Mouse (Mus musculus) gastrocnemius, postnatal 36 days (tissue): Measurements from ENCODE around the gene Lrrc18. TPM values are rescaled to one million over a fixed set of nuclear protein-coding genes. Genes with fewer than 3 reads are reported as not detected.

Source experiments
- DNase-seq, 2 experiments: peaks; one replicate each; pipeline ENCODE4 v3.0.0; 2022
- intact Hi-C: fragments of 180-260 bp; cut with DNase I; formaldehyde crosslinking; loops from one replicate; pipeline ENCODE4 v1.15.1; 2025
- total RNA-seq, 2 experiments: library from RNA; stranded (reverse); gene quantifications; 2 replicates each; pipeline ENCODE4 v1.2.3; 2021

Gene Lrrc18
- total RNA-seq, 2 experiments from 2014 or later = not detected

- intact Hi-C loops = no loop called here
- no peak for DNase-seq
Observed at GRCm38 (mm10) chr14:33036811-33037210, 45.6 kb downstream of the Lrrc18 start.

DNA sequence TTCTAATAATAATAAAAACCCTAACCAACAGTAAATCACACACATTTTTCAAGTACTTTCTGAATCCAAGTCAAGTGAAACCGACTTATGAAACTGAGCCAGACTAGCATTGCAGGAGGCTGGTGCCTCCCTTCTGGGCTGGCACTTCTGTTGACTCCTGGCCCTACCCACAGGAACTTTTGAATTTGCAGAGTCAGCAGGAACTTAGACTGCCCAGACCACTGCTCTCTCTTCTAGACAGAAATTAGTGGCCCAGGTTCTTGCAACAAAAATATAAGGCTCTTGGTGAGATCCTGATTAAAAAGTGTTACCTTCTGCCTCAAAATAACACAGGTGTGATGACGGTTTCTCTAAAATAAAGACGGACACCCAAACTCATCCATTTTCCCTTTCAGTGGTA lies 54.0 kb downstream of the Lrrc18 start:
- intact Hi-C loops = no loop called here
- DNase-seq = no peak

- DNase-seq = no peak
- intact Hi-C loops = no loop called here
Observed at GRCm38 (mm10) chr14:33053441-33053840, 62.3 kb downstream of the Lrrc18 start.

DNA sequence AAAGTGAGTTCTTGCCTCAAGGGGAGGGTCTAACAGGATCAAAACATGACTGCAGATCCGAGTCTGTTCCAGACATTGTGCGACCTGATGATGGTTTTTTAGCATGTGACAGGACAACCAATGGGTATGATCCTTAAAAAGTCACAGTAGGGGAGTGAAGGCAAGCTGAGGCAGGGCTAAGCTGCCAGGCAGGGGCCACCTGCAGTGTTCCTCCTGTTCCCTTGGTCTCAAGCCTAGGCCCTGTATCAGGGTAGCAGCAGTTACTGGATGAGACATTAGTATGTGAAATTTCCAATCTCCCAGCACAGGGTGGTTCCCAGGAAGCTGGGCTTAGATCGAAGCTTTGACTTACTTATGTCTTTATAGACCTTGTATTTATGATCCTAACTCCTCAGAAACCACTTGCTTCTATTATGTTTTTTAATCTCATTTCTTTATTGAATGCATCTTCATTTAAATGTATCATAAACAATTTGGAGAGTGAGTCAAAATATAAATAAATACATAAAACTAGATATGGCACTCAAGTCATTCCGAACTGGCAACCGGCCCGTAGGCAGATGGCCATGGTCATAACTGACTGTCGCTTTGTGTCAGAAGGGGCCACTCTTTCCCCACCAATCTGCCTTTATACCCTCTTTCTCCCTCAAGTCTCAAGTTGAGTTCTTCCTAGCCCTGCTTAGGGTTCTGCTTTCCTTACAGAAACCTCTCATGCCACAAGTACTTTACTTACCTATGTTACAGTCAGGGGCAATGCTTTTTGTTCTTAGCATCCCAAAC lies 67.9 kb downstream of the Lrrc18 start:
- intact Hi-C loops = loop anchor here (5.0 kb wide), 1 partner anchor 788 kb away; no protein-coding TSS in a partner anchor

DNA sequence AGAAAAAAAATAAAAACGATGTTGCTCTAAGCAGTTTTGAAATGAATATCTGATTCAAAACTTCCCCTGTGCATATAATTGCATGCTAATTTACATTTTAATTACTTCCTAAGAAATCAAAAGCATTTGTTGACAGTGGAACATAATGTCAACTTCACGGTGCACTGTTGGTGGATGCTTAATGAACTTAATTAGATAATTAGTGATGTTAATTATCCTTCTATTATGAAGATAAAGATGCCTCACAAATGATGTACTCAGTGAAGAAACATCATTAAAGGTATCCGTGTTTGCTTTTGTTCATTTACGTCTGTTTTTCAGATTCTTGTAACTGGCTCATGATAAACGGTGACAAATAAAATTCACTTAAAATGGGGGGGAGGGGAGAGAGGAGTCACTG lies 71.8 kb downstream of the Lrrc18 start:
- intact Hi-C loops = no loop called here
- DNase-seq = no peak

More for the DNA sequence above, 67.9 kb downstream of the Lrrc18 start:
- no peak for DNase-seq

Other genes starting within 250 kb of the Lrrc18 start
- gene Tmem273, start 205.4 kb upstream of the Lrrc18 start, total RNA-seq = under 1 TPM in 1 of 2 experiments, not detected in 1; 0.28 TPM
- not detected for gene Fam170b, start 157.4 kb upstream of the Lrrc18 start, total RNA-seq
- gene Vstm4, start 134.6 kb upstream of the Lrrc18 start, total RNA-seq = 1 to 10 TPM; 2.0 to 2.3 TPM
- under 1 TPM; 0.47 to 0.59 TPM for gene Wdfy4, start 194.1 kb downstream of the Lrrc18 start, total RNA-seq
- gene Arhgap22, start 222.6 kb downstream of the Lrrc18 start, total RNA-seq = 1 to 10 TPM; 1.2 to 1.6 TPM